Mouse (Mus musculus): ENCODE results near the gene St3gal5. TPM values are rescaled to one million over a fixed set of nuclear protein-coding genes. Genes with fewer than 3 reads are reported as not detected.

The St3gal5 gene
- total RNA-seq (2012; rRNA removed) (16.0 and 19.8 TPM in 2 replicates), total RNA-seq (2014; rRNA removed) (3.4 and 4.0 TPM in 2 replicates), polyA plus RNA-seq (2012; ENCODE audit: insufficient read length, low read depth) (19.3 and 21.4 TPM in 2 replicates)

DNA sequence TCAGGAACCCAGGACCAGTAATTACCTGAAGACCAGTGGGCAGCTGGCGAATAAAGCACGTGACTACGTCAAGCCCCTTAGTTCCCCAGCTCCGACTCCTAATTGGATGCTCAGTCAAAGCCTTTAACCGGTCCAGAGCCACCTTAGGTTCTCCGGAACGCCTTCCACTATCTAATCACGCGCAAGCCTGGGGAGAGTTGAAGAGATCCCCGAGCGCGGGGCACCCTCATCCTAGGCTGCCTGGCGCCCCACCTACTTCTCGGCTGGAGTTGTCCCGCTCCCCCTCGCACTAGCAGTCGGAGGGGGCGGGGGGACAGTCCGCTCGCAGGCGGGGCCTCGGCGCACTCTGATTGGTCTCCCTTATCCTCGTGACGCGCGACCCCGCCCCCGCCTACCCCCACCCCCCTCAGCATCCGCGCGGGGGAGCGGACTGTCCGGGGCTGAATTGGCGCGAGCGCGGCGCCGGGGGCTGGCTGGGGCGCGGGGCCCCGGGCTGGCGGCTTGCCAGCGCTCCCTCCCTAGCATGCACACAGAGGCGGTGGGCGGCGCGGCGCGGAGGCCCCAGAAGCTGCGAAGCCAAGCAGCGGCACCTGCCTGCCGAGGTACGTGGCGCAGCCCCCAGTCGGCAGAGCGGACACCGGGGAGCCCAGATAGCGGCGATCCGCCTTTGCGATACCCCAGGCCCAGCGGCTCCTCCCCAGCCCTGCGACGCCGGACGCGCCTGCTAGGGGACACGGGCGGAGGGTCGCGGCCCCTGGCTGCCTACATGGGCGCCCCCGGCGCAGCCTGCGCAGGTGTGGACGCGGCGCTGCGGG is at the start of gene St3gal5:
Gene St3gal5 (plus strand): TSS at position 412 of the 815 bp plus-strand sequence.
- in situ Hi-C loops (cut with MboI; ENCODE audit: low pct_ligation_motif_present, low pct_unique_long_range_greater_than_20kb, low sequenced_read_pairs) (no loop called here), dilution Hi-C loops (cut with MboI; ENCODE audit: extremely low pct_ligation_motif_present, extremely low pct_unique_long_range_greater_than_20kb, low sequenced_read_pairs) (no loop called here)
- peaks cover 29% of the 10 kb centered on the region for H3K79me2 ChIP-seq (replicated peaks; ENCODE audit: control insufficient read depth, extremely low read depth, insufficient read depth, poor library complexity, severe bottlenecking)
- peak; percentile 83 for DNase-seq (ENCODE audit: extremely low read depth)
- peak within 1 kb of the TSS; percentile 55 for H3K27ac ChIP-seq (ENCODE audit: insufficient read depth, low read depth)
- H3K4me2 ChIP-seq (ENCODE audit: insufficient read depth, low read depth, poor library complexity, severe bottlenecking), result peak within 1 kb of the TSS; percentile 95
- H3K36me3 ChIP-seq (replicated peaks in 1 of 2; ENCODE audit: control insufficient read depth in 1 of 2, insufficient read depth in 1 of 2, low read length in 1 of 2), result peaks cover 0 to 3% of the 10 kb centered on the region in 2 experiments
- H3K9me3 ChIP-seq (replicated peaks; ENCODE audit: low read length), result no peaks in the 10 kb centered on the region
- H3K9ac ChIP-seq (ENCODE audit: insufficient read depth, low read depth), result peak within 1 kb of the TSS; percentile 39
- peak within 1 kb of the TSS; percentile 61 to 84 (median 81) for H3K4me3 ChIP-seq (replicated peaks in 1 of 3; ENCODE audit: low read depth in 2 of 3, low read length in 2 of 3, poor library complexity in 1 of 3)
- peaks cover 14 to 58% of the 10 kb centered on the region in 2 experiments for H3K4me1 ChIP-seq (ENCODE audit: control insufficient read depth in 1 of 2, insufficient read depth in 2 of 2)
- TF ChIP-seq E2F4 (IDR thresholded peaks at IDR 0.05; ENCODE audit: insufficient replicate concordance, low read depth, low read length) (no peak), ZKSCAN1 (IDR thresholded peaks at IDR 0.05; ENCODE audit: borderline replicate concordance, low read depth, low read length) (no peak), MXI1 (IDR thresholded peaks at IDR 0.05; ENCODE audit: low read depth, low read length) (peak; percentile 71; the same call in 1 of the 2 replicates), MAFK (IDR thresholded peaks at IDR 0.05; ENCODE audit: insufficient replicate concordance, low read length) (no peak), RAD21 (IDR thresholded peaks at IDR 0.05; ENCODE audit: low read depth, low read length) (no peak; the same call in 1 of the 2 replicates), RCOR1 (conservative IDR thresholded peaks at IDR 0.05; ENCODE audit: low read depth, low read length) (no peak), JUN (IDR thresholded peaks at IDR 0.05; ENCODE audit: insufficient read depth, low read depth, low read length) (no peak), IRF4 (IDR thresholded peaks at IDR 0.05; ENCODE audit: low read depth, low read length) (0 out of 2 replicates have a peak, but pooled peaks have one; percentile 5), USF2 (conservative IDR thresholded peaks at IDR 0.05; ENCODE audit: low read depth, low read length) (peak; percentile 65), CHD1 (IDR thresholded peaks at IDR 0.05; ENCODE audit: low read depth, low read length) (no peak), SMC3 (IDR thresholded peaks at IDR 0.05; ENCODE audit: low read depth, low read length) (no peak), EP300 (IDR thresholded peaks at IDR 0.05; ENCODE audit: low read length) (no peak), ZMIZ1 (IDR thresholded peaks at IDR 0.05; ENCODE audit: low read depth, low read length) (no peak), MAZ (IDR thresholded peaks at IDR 0.05; ENCODE audit: low read depth, low read length) (peak; percentile 89), MYC (IDR thresholded peaks at IDR 0.05; ENCODE audit: low read depth, low read length) (peak; percentile 59; the same call in 1 of the 2 replicates), SIN3A (IDR thresholded peaks at IDR 0.05; ENCODE audit: low read length) (no peak; the same call in 1 of the 2 replicates), USF1 (IDR thresholded peaks at IDR 0.05; ENCODE audit: low read depth, low read length) (peak; percentile 70), JUND (conservative IDR thresholded peaks at IDR 0.05; ENCODE audit: low read depth, low read length) (no peak), KAT2A (IDR thresholded peaks at IDR 0.05; ENCODE audit: insufficient replicate concordance, low read length) (no peak), ZNF384 (IDR thresholded peaks at IDR 0.05; ENCODE audit: low read depth, low read length) (no peak), CHD2 (IDR thresholded peaks at IDR 0.05; ENCODE audit: low read length) (0 out of 2 replicates have a peak, but pooled peaks have one; percentile 31), BHLHE40 (IDR thresholded peaks at IDR 0.05; ENCODE audit: low read depth, low read length) (peak; percentile 93), TCF12 (IDR thresholded peaks at IDR 0.05; ENCODE audit: low read depth, low read length) (peak; percentile 49; the same call in 1 of the 2 replicates), POLR2A (IDR thresholded peaks at IDR 0.05; ENCODE audit: low read depth, low read length) (peak; percentile 68), TBP (conservative IDR thresholded peaks at IDR 0.05; ENCODE audit: low read depth, low read length) (no peak), UBTF (IDR thresholded peaks at IDR 0.05; ENCODE audit: low read depth, low read length) (no peak; the same call in 1 of the 2 replicates), MAX (IDR thresholded peaks at IDR 0.05; ENCODE audit: low read length) (peak; percentile 93), ETS1 (conservative IDR thresholded peaks at IDR 0.05; ENCODE audit: low read depth, low read length) (0 out of 2 replicates have a peak, but pooled peaks have one; percentile 1), HCFC1 (IDR thresholded peaks at IDR 0.05; ENCODE audit: low read depth, low read length) (no peak), NELFE (IDR thresholded peaks at IDR 0.05; ENCODE audit: low read depth, low read length) (peak; percentile 57), PAX5 (IDR thresholded peaks at IDR 0.05; ENCODE audit: low read length) (no peak), ELF1 (IDR thresholded peaks at IDR 0.05; ENCODE audit: low read depth, low read length) (no peak), NRF1 (IDR thresholded peaks at IDR 0.05; ENCODE audit: low read depth, low read length) (peak; percentile 31; the same call in 1 of the 2 replicates), ZC3H11A (IDR thresholded peaks at IDR 0.05; ENCODE audit: low read depth, low read length) (no peak), GABPA (IDR thresholded peaks at IDR 0.05; ENCODE audit: insufficient replicate concordance, low read depth, low read length) (no peak), POLR2AphosphoS2 (IDR thresholded peaks at IDR 0.05; ENCODE audit: low read depth, low read length) (no peak), CTCF (conservative IDR thresholded peaks at IDR 0.05 in 1 of 2, IDR thresholded peaks at IDR 0.05 in 1 of 2; ENCODE audit: low read depth in 2 of 2, low read length in 2 of 2) (no peak; a peak in 1 of 4 replicates), MEF2A (IDR thresholded peaks at IDR 0.05; ENCODE audit: borderline replicate concordance, low read depth, low read length) (no peak)
- H3K27me3 ChIP-seq (replicated peaks), result no peaks in the 10 kb centered on the region
